Mouse (Mus musculus) hindbrain, embryonic 15.5 days (tissue): ENCODE data around the gene Macrod2. TPM values are rescaled to one million over a fixed set of nuclear protein-coding genes. Genes with fewer than 3 reads are reported as not detected.

ENCODE experiments used
- ATAC-seq: fragments of 200-750 bp; cut with Nextera tagmentation; 2 replicates; pipeline ENCODE4 v1.8.0; 2017; ENCODE audit warnings: low read depth, moderate number of reproducible peaks, moderate TSS enrichment; ENCODE audit not compliant: low FRiP score
- H3K27ac ChIP-seq: fragments of 300-500 bp; sonication (generic); replicated peaks from 2 replicates; pipeline ENCODE4 v1.5.1; 2015; ENCODE audit warnings: mild to moderate bottlenecking, inconsistent platforms
- H3K27me3 ChIP-seq: fragments of 300-500 bp; sonication (generic); 2 replicates; pipeline ENCODE4 v1.6.1; 2015; ENCODE audit warnings: control low read depth, inconsistent platforms
- H3K36me3 ChIP-seq: fragments of 300-500 bp; sonication (generic); 2 replicates; pipeline ENCODE4 v1.6.1; 2015; ENCODE audit warnings: control low read depth, inconsistent platforms
- H3K4me1 ChIP-seq: fragments of 300-500 bp; sonication (generic); replicated peaks from 2 replicates; pipeline ENCODE4 v1.6.1; 2015; ENCODE audit warnings: control low read depth, inconsistent platforms
- H3K4me2 ChIP-seq: fragments of 300-500 bp; sonication (generic); 2 replicates; pipeline ENCODE4 v1.6.1; 2015; ENCODE audit warnings: moderate library complexity, mild to moderate bottlenecking, inconsistent platforms
- H3K4me3 ChIP-seq: fragments of 300-500 bp; sonication (generic); 2 replicates; pipeline ENCODE4 v1.5.1; 2015; ENCODE audit warnings: mild to moderate bottlenecking, inconsistent platforms
- H3K9ac ChIP-seq: fragments of 300-500 bp; sonication (generic); 2 replicates; pipeline ENCODE4 v1.6.1; 2015; ENCODE audit warnings: inconsistent platforms
- H3K9me3 ChIP-seq: fragments of 300-500 bp; sonication (generic); 2 replicates; pipeline ENCODE4 v1.6.1; 2016; ENCODE audit warnings: control low read depth, inconsistent platforms
- WGBS: fragments of 180-500 bp; shearing (Covaris S2); methylation state at CpG from one replicate; pipeline ENCODE4 v1.1.7; 2015; 5-methylcytosine and 5-hydroxymethylcytosine counted together
- polyA plus RNA-seq: library from polyadenylated mRNA; unstranded; fragments of >200 nt; fragmentation: Nextera tagmentation; extraction: Ambion mirVana; gene quantifications from 2 replicates; pipeline ENCODE4 v1.2.1, GENCODE M21; 2015

Macrod2 gene
- polyA plus RNA-seq, 1 experiment from 2014 or later: 78.6 TPM

DNA sequence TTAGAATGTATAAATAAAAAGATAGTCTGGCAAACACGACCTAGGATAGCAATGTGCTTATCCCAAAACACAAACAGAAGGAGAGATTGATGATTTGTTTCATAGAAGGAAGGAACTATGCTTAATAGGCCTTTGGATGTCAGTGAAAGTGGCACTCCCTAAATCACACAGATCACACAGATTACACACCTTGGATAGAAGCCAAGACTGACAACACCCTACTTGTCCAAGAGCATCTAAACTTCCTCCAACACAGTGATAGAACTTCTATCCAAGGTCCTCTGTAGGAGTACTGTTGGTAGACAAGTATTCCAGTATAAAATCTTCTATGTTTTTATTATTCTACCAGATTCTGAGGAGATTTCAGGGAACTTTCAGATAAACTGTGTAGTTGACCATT, 1567.8 kb downstream of the Macrod2 start:
- WGBS: 76% methylated on average over 1 of the region's 1 CpGs
- Histone ChIP-seq H3K9me3 (no peaks in the 10 kb centered on the region), H3K4me3 (no peak overlapping the region), H3K4me2 (no peak overlapping the region), H3K9ac (no peak overlapping the region), H3K27ac (no peak overlapping the region), H3K4me1 (no peaks in the 10 kb centered on the region), H3K36me3 (no peaks in the 10 kb centered on the region), H3K27me3 (no peaks in the 10 kb centered on the region)
- no peak for ATAC-seq

DNA sequence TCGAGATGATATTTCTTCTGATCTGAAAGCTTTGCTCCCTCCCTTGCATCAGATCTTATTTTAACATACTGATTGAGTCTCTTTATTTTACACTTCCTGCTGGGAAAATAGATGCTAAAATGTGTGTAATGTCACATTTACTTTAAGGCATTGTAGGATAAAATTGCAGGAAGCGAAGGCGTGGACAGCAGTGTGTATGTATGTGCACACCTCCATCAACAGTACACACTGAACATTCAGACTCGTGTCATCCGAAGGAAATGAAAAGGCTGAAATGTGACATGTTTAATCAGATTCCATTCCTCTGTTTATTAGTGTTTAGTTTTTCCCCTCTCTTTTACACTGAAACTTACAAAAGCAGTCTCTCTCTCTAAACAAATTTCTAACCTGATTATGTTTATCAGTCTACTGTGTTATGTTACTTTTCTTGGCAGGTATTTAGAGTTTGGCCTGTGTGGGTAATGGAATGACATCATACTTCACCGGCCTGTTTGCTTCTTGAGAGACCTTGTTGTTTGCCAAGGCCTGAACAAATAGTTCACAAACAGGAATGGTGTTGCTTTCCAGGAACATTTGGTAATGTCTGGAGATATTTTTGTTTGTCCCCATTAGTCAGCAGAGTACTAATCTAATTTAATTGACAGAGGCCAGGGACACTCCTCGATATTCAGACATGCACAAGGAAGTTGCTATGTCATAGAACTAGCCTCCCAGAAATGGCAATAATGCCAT, 1588.7 kb downstream of the Macrod2 start:
- H3K36me3 ChIP-seq: no peaks in the 10 kb centered on the region
- no peak overlapping the region for H3K4me2 ChIP-seq
- no peak for ATAC-seq
- no peaks in the 10 kb centered on the region for H3K27me3 ChIP-seq
- 84% methylated on average over 7 of the region's 7 CpGs for WGBS
- no peak overlapping the region for H3K27ac ChIP-seq
- no peaks in the 10 kb centered on the region for H3K4me1 ChIP-seq
- H3K9ac ChIP-seq: no peak overlapping the region
- no peak overlapping the region for H3K4me3 ChIP-seq
- no peaks in the 10 kb centered on the region for H3K9me3 ChIP-seq

DNA sequence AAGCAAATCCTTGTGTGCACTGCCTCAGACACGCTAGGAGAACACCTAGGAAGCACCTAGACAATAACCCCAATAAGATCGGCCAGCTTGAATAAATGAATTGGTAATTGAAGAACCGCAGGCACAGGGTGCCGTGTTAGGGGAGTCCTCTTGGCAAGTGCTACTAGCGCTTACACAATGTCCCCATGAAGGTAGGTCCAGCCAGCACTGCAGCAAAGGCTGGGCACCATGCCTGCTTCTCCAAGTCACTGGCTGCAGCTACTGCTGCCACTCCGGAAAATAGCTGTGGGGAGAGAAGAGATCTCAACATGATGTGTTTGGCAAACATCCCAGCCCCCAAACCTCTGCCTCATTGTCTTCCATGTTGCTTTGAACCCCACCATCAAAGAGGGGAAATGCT, 1603.8 kb downstream of the Macrod2 start:
- H3K36me3 ChIP-seq: no peaks in the 10 kb centered on the region
- no peaks in the 10 kb centered on the region for H3K9me3 ChIP-seq
- no peak overlapping the region for H3K4me3 ChIP-seq
- peaks cover 6% of the 10 kb centered on the region; the same call in 1 of the 2 replicates for H3K4me1 ChIP-seq
- no peaks in the 10 kb centered on the region for H3K27me3 ChIP-seq
- H3K9ac ChIP-seq: no peak overlapping the region
- no peak overlapping the region for H3K4me2 ChIP-seq
- 51% methylated on average over 6 of the region's 6 CpGs for WGBS
- H3K27ac ChIP-seq: no peak overlapping the region
- peak; percentile 87 for ATAC-seq

DNA sequence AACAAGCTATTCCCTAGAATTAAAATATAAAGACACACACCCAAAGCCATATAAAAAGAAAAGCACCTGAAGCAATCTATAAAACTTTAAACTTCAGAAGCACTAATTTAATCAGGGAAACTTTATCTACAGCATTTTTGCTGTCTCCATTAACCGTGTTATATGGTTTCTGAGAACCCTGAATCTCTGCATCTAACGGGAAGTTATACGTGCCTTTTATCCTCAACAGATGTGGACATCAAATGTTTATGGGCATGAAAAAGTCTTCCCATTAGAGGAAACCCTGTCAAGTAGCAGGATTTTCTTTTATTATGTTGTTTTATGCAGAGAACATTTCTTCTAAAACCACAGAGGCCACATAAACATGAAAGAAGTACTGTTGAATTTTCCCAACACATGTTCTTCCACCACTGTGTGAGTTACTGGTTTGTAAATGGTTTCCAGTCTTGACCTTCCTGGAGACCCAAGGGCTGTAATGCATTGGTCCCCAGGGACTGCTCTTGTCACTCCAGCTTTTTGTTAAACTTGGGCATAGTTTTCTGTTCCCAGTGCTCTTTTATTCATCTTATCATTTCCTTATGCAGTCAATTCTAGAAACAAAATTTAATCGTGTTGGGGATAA, 1629.5 kb downstream of the Macrod2 start:
- no peak for ATAC-seq
- Histone ChIP-seq H3K36me3 (no peaks in the 10 kb centered on the region), H3K4me2 (no peak overlapping the region), H3K4me1 (no peaks in the 10 kb centered on the region), H3K9ac (no peak overlapping the region), H3K27ac (no peak overlapping the region), H3K9me3 (no peaks in the 10 kb centered on the region), H3K4me3 (no peak overlapping the region), H3K27me3 (no peaks in the 10 kb centered on the region)
- WGBS: 80% methylated on average over 4 of the region's 4 CpGs

DNA sequence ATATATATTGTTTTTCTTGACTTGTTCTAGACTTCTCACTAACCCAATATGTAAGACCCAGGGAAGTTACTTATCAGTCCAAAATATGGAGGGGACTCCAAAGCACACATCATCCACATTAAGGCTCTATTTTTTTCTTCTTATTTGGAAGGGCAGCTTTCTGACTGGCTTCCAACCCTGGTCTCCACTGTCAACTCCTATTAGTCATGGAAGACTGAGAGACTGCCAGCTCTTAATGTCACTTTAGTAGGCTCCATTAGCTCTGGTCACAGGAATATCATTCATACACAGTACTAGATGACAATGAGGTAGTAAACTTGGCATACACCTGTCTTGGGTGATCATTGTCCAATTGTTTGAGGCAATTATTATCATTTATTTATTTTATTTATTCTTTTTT, 1631.6 kb downstream of the Macrod2 start:
- no peaks in the 10 kb centered on the region for H3K36me3 ChIP-seq
- no peak overlapping the region for H3K4me3 ChIP-seq
- H3K27me3 ChIP-seq: no peaks in the 10 kb centered on the region
- H3K4me2 ChIP-seq: no peak overlapping the region
- H3K4me1 ChIP-seq: no peaks in the 10 kb centered on the region; the same call in 1 of the 2 replicates
- ATAC-seq: no peak; the same call in 1 of the 2 replicates
- H3K9ac ChIP-seq: no peak overlapping the region
- no peak overlapping the region for H3K27ac ChIP-seq
- no peaks in the 10 kb centered on the region for H3K9me3 ChIP-seq

DNA sequence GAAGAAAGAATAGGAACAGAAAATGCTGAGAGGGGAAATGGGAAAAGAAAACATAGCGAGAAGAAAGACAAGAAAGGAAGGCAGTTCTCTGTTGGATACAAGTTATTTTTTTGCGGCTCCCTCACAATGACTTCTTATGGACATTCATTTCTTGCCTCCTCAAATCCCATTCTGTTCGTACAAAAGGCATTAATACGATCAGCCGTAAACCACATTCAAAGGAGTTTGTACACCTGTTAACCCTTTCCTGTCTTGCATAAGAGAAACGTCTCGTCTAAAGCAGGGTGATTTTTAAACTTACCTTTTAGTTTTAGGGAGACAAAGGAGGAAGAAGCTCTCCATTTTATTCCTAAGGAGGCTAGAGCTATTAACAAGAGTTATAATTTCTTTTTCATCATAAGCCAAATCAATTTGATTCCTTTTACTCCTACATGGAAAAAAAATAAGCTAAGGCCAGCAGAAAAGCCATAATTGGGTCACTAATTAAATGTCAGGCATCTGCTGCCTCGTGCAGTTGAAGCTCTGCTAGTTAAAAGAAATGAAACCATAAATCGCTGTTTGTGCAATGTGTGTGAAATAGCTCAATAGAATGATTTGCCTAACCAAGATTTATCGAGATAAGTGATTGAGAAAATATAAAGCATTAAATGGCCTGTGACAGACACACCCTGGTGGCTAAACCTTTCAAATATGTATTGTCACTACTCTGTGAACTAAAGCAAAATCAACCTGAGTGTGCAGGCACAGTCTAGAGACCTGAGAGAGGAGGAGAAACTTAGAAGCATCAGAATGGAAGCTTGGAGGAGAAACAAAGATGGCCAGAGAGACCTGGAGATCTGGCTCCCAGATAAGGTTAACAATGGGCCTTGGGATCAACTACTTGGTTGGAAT, 1635.9 kb downstream of the Macrod2 start:
- ATAC-seq: no peak
- Histone ChIP-seq H3K36me3 (no peaks in the 10 kb centered on the region), H3K4me1 (no peaks in the 10 kb centered on the region; the same call in 1 of the 2 replicates), H3K27ac (no peak overlapping the region), H3K9ac (no peak overlapping the region), H3K4me2 (0 out of 2 replicates have a peak overlapping the region, but pooled peaks have one; percentile 15), H3K4me3 (no peak overlapping the region), H3K9me3 (no peaks in the 10 kb centered on the region), H3K27me3 (no peaks in the 10 kb centered on the region)
- 25% methylated on average over 10 of the region's 10 CpGs for WGBS

DNA sequence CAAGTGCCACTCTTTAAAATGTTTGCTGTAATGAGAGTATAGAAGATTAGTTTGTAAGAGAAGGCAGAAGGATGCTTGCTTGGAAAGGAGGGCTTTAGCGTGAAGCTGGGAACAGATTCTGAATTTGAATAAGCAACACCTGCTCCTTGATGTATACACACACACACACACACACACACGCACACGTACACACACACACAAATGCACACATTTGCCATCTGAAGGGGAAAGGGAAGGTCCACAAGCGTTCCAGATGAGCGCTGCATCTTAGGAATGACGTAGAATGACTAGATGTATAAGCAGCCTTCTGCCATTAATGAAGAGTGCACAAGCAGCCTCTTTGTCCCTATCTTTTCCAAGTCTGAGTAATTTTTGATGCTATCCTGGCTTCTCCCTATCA, 1660.5 kb downstream of the Macrod2 start:
- Histone ChIP-seq H3K27me3 (no peaks in the 10 kb centered on the region), H3K9me3 (no peaks in the 10 kb centered on the region), H3K9ac (no peak overlapping the region), H3K4me1 (peaks cover 14% of the 10 kb centered on the region), H3K4me3 (no peak overlapping the region), H3K4me2 (no peak overlapping the region), H3K27ac (no peak overlapping the region), H3K36me3 (no peaks in the 10 kb centered on the region)
- WGBS: 88% methylated on average over 6 of the region's 6 CpGs
- no peak for ATAC-seq

DNA sequence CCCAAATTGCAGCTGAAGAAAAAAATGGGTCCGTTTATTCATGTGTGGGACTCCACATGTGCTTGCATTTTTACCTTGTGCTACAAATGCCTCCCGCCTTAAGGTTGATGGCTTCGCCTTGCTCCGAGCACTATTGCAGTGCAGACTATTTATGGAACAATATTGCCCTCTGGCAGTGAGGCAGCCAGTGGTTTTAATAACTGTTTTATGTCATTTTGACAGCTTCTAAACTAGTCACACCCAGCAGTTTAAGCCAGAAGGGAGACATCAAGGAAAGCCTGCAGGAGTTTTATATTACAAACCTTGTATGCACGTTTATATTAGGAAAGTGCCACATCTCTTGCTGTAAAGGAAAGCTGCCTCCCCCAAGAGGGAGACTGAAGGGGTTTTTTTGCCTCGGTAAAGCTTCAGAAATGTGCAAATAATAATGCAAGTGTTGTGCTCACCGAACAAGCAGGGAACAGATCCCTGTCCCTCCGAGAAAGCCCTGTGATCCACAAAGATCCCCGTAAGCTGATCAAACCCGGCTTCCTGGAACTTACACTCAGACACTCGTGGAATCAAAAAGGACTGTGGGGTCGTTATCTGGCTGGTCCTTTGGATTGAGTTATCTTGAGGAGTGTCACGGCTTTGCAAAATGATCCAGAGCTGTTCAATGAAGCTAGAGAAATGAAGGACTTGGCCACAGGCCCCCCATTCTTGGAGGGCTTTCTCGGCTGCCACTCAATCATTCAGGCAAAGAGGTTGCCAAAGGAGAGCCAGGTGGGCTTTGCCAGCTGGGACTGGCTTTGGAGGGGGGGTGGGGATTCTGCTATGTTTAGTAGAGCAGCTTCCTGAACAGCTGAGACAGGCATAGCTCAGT, 1663.0 kb downstream of the Macrod2 start:
- no peak overlapping the region for H3K9ac ChIP-seq
- peak; percentile 90 for ATAC-seq
- 33% methylated on average over 14 of the region's 14 CpGs for WGBS
- H3K9me3 ChIP-seq: no peaks in the 10 kb centered on the region
- no peak overlapping the region for H3K4me3 ChIP-seq
- peak overlapping the region; percentile 5; the same call in 1 of the 2 replicates for H3K4me2 ChIP-seq
- no peaks in the 10 kb centered on the region for H3K27me3 ChIP-seq
- peak overlapping the region; percentile 72 for H3K27ac ChIP-seq
- peaks cover 14% of the 10 kb centered on the region for H3K4me1 ChIP-seq
- no peaks in the 10 kb centered on the region for H3K36me3 ChIP-seq

DNA sequence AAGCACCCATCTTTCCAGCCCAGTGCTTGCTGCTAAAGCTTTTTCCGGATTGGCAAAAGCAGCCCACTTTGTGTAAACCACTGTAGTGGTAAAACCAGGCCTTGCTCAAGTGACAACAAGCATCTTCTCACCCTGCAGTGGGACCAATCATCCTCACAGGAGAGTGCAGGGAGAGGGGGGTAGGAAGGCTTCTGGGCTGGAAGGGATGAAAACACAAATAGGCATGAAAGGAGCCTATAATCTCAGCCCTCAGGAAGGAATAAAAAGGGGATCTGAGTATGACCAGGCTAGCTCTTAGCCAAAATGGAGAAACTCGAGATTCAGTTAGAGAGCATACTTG, 1663.6 kb downstream of the Macrod2 start:
- no peak overlapping the region for H3K4me3 ChIP-seq
- peaks cover 14% of the 10 kb centered on the region for H3K4me1 ChIP-seq
- 52% methylated on average over 2 of the region's 2 CpGs for WGBS
- peak overlapping the region; percentile 72 for H3K27ac ChIP-seq
- ATAC-seq: no peak; the same call in 1 of the 2 replicates
- no peaks in the 10 kb centered on the region for H3K9me3 ChIP-seq
- no peak overlapping the region for H3K9ac ChIP-seq
- no peaks in the 10 kb centered on the region for H3K27me3 ChIP-seq
- no peaks in the 10 kb centered on the region for H3K36me3 ChIP-seq
- 0 out of 2 replicates have a peak overlapping the region, but pooled peaks have one; percentile 5 for H3K4me2 ChIP-seq

DNA sequence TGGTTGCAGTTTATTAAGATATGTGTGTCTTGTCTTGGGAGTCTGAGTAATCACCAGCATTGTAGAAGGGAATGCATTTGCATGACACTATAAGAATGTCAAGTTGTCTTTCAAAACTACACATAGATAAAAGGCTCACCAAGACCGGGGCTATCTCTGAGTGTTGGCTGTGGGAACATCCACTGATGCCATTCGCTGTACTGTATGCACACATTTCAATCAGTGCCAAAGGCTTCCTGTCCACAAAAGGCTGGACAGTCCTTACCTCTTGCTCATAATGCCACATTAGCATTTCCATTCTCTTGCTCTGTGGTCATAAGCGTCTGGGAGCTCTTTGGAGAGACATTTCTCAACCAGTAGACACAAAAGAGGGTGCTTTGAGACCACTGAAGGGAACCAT, 1713.8 kb downstream of the Macrod2 start:
- no peak overlapping the region for H3K9ac ChIP-seq
- WGBS: 27% methylated on average over 3 of the region's 3 CpGs
- no peak overlapping the region for H3K27ac ChIP-seq
- no peak overlapping the region for H3K4me3 ChIP-seq
- ATAC-seq: 0 out of 2 replicates have a peak, but pooled peaks have one; percentile 8
- H3K36me3 ChIP-seq: no peaks in the 10 kb centered on the region
- no peaks in the 10 kb centered on the region for H3K9me3 ChIP-seq
- no peak overlapping the region for H3K4me2 ChIP-seq
- no peaks in the 10 kb centered on the region for H3K4me1 ChIP-seq
- H3K27me3 ChIP-seq: no peaks in the 10 kb centered on the region

DNA sequence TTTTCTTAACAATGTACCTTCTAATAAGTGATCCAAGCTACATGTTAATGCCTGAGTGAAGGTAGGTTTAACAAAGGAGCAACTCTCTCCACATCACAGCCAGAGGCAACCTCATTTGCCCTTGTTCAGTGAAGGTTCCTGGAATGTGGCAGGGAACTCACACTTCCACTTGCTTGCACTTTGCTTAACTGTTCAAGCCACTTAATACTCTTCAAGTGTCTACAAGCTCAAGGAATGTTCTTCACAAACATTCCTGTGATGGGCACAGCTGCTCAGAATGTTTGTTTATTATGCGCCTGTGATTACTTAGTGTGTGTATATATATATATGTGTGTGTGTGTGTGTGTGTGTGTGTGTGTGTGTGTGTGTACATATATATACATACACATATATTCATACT, 1721.5 kb downstream of the Macrod2 start:
- H3K9me3 ChIP-seq: no peaks in the 10 kb centered on the region
- no peaks in the 10 kb centered on the region for H3K27me3 ChIP-seq
- H3K27ac ChIP-seq: no peak overlapping the region
- no peaks in the 10 kb centered on the region for H3K36me3 ChIP-seq
- 100% methylated on average over 1 of the region's 1 CpGs for WGBS
- no peaks in the 10 kb centered on the region for H3K4me1 ChIP-seq
- no peak overlapping the region for H3K4me2 ChIP-seq
- no peak overlapping the region for H3K4me3 ChIP-seq
- no peak overlapping the region for H3K9ac ChIP-seq
- ATAC-seq: no peak
